Mouse (Mus musculus) large intestine, adult 2 months (tissue): Measurements from ENCODE around the gene Tsks. TPM values are rescaled to one million over a fixed set of nuclear protein-coding genes. Genes with fewer than 3 reads are reported as not detected.

ENCODE experiments used
- DNase-seq: peaks from one replicate; pipeline ENCODE4 v3.0.0-alpha.2; 2012; ENCODE audit warnings: low read depth, low spot score
- WGBS: fragments of 180-500 bp; shearing (Covaris S2); methylation state at CpG from one replicate; pipeline ENCODE4 v1.1.7; 2018; 5-methylcytosine and 5-hydroxymethylcytosine counted together
- polyA plus RNA-seq: library from polyadenylated mRNA; depleted of rRNA; stranded (reverse); fragments of >200 nt; gene quantifications from 2 replicates; pipeline ENCODE4 v1.2.3, GENCODE M21; 2012; rRNA removed

Tsks gene
- polyA plus RNA-seq, 1 experiment, result not detected

GRCm38 (mm10) chr7:45002440-45002839 is 59.4 kb downstream of the Tsks start:
- 69% methylated on average over 7 of the region's 7 CpGs for WGBS
- no peak for DNase-seq

- no peak for DNase-seq
- whole genome bisulfite sequencing, result 56% methylated on average over 3 of the region's 3 CpGs
Measured at GRCm38 (mm10) chr7:45004546-45004945, 61.5 kb downstream of the Tsks start.

- DNase-seq, result no peak
- 89% methylated on average over 6 of the region's 6 CpGs for WGBS
Measured at GRCm38 (mm10) chr7:45005321-45005992, 62.5 kb downstream of the Tsks start.

- 90% methylated on average over 12 of the region's 12 CpGs for WGBS
- no peak for DNase-seq
Measured at GRCm38 (mm10) chr7:45006503-45006902, 63.5 kb downstream of the Tsks start.

- DNase-seq, result no peak
Measured at GRCm38 (mm10) chr7:45007141-45007540, 64.1 kb downstream of the Tsks start.

More at GRCm38 (mm10) chr7:45007141-45007540, 64.1 kb downstream of the Tsks start:
- 95% methylated on average over 29 of the region's 29 CpGs for WGBS

Other genes with a start within 250 kb of the Tsks start
- not detected in 2 replicates for gene Izumo2, start 234.5 kb upstream of the Tsks start, polyA plus RNA-seq
- 68.3 and 78.0 TPM in 2 replicates for gene Vrk3, start 194.8 kb upstream of the Tsks start, polyA plus RNA-seq
- gene Zfp473, start 192.2 kb upstream of the Tsks start, polyA plus RNA-seq, result 0.36 and 0.75 TPM in 2 replicates
- 50.3 and 51.3 TPM in 2 replicates for gene Nup62, start 127.1 kb upstream of the Tsks start, polyA plus RNA-seq
- gene Il4i1, start 126.8 kb upstream of the Tsks start, polyA plus RNA-seq, result 13.9 and 14.8 TPM in 2 replicates
- gene Atf5, start 126.5 kb upstream of the Tsks start, polyA plus RNA-seq, result 29.8 and 41.4 TPM in 2 replicates
- gene Akt1s1, start 94.2 kb upstream of the Tsks start, polyA plus RNA-seq, result 61.3 and 67.2 TPM in 2 replicates
- 44.6 and 49.0 TPM in 2 replicates for gene Tbc1d17, start 94.1 kb upstream of the Tsks start, polyA plus RNA-seq
- gene Pnkp, start 86.1 kb upstream of the Tsks start, polyA plus RNA-seq, result 52.1 and 57.9 TPM in 2 replicates
- 111 and 141 TPM in 2 replicates for gene Ptov1, start 73.4 kb upstream of the Tsks start, polyA plus RNA-seq
- 69.4 and 102 TPM in 2 replicates for gene Med25, start 50.5 kb upstream of the Tsks start, polyA plus RNA-seq
- 19.9 and 21.7 TPM in 2 replicates for gene Fuz, start 47.1 kb upstream of the Tsks start, polyA plus RNA-seq
- 55.6 and 80.7 TPM in 2 replicates for gene Ap2a1, start 13.7 kb upstream of the Tsks start, polyA plus RNA-seq
- gene Cpt1c, start 31.6 kb downstream of the Tsks start, polyA plus RNA-seq, result 4.2 and 5.9 TPM in 2 replicates
- 167 and 188 TPM in 2 replicates for gene Prmt1, start 43.4 kb downstream of the Tsks start, polyA plus RNA-seq
- 107 and 110 TPM in 2 replicates for gene Irf3, start 54.4 kb downstream of the Tsks start, polyA plus RNA-seq
- gene Bcl2l12, start 55.5 kb downstream of the Tsks start, polyA plus RNA-seq, result 20.8 and 23.3 TPM in 2 replicates
- gene Scaf1, start 73.2 kb downstream of the Tsks start, polyA plus RNA-seq, result 32.3 and 44.7 TPM in 2 replicates
- 112 and 124 TPM in 2 replicates for gene Rras, start 74.8 kb downstream of the Tsks start, polyA plus RNA-seq
- gene Prr12, start 109.7 kb downstream of the Tsks start, polyA plus RNA-seq, result 5.4 and 6.2 TPM in 2 replicates
- gene Nosip, start 119.2 kb downstream of the Tsks start, polyA plus RNA-seq, result 52.4 and 66.9 TPM in 2 replicates
- gene Prrg2, start 119.5 kb downstream of the Tsks start, polyA plus RNA-seq, result 77.3 and 92.5 TPM in 2 replicates
- gene Rcn3, start 149.0 kb downstream of the Tsks start, polyA plus RNA-seq, result 44.3 and 48.6 TPM in 2 replicates
- 75.3 and 85.1 TPM in 2 replicates for gene Fcgrt, start 160.6 kb downstream of the Tsks start, polyA plus RNA-seq
- 407 and 500 TPM in 2 replicates for gene Rps11, start 181.2 kb downstream of the Tsks start, polyA plus RNA-seq
- gene Rpl13a, start 185.6 kb downstream of the Tsks start, polyA plus RNA-seq, result 2,093 and 2,372 TPM in 2 replicates
- 0.78 and 1.1 TPM in 2 replicates for gene Gm45713, start 193.0 kb downstream of the Tsks start, polyA plus RNA-seq
- 30.5 and 38.2 TPM in 2 replicates for gene Flt3l, start 193.2 kb downstream of the Tsks start, polyA plus RNA-seq
- gene Pih1d1, start 211.1 kb downstream of the Tsks start, polyA plus RNA-seq, result 62.5 and 65.5 TPM in 2 replicates
- gene Aldh16a1, start 211.4 kb downstream of the Tsks start, polyA plus RNA-seq, result 152 and 159 TPM in 2 replicates
- gene Slc17a7, start 220.7 kb downstream of the Tsks start, polyA plus RNA-seq, result 0.07 and 0.11 TPM in 2 replicates
- gene Gfy, start 236.4 kb downstream of the Tsks start, polyA plus RNA-seq, result not detected in 2 replicates
- gene Pth2, start 237.8 kb downstream of the Tsks start, polyA plus RNA-seq, result not detected in 2 replicates